Mouse (Mus musculus) cortical plate, adult 2 months (tissue): ENCODE results near the gene Cep41.

ENCODE experiments used
- CTCF ChIP-seq: fragments of 200-500 bp; IDR thresholded peaks from 2 replicates; pipeline ENCODE4 v1.5.1; 2011; ENCODE audit warnings: mild to moderate bottlenecking, control low read depth, low read length; ENCODE audit not compliant: insufficient read depth; ENCODE audit errors: extremely low read depth
- POLR2A ChIP-seq: fragments of 200-500 bp; IDR thresholded peaks from 2 replicates; pipeline ENCODE4 v1.6.1; 2011; ENCODE audit warnings: mild to moderate bottlenecking, low read length, control low read depth; ENCODE audit not compliant: insufficient read depth; ENCODE audit errors: extremely low read depth

DNA sequence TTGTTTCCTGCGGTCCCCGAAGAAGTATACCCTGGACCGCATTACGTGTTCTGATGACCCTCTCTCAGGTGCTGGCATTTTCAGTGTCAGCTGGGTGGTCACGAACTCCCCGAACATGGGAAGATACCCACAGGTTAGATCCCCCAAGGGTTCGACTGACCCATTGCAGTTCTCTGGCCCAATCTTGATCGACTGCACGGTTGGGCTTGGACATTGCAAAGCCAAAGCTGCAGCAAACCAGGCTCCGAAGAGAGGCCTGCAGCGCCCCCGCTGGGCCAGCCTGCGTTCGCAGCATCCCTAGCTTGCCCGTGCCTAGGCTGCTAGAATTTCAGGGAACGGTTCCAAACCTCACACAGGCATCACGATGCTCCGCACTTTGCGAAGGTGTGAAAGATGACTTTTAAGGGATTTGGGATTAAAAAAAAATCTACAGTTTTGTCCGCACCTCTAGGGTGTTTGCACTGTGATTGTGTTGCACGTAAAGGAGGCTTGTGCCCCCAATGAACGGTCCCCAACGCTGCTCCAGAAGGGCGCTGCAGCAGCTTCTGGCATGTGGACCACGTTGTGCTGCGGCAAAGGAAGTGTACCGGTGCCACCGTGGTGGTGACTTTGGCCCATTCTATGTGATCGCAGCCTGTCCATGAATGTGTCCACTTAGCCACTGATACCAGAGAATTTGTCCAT, 43.5 kb upstream of the Cep41 start:
- peak; percentile 58 for TF ChIP-seq CTCF
- no peak for TF ChIP-seq POLR2A
